Mouse (Mus musculus) testis, adult 2 months (tissue): Measurements from ENCODE around the gene Ptf1a. TPM values are rescaled to one million over a fixed set of nuclear protein-coding genes. Genes with fewer than 3 reads are reported as not detected.
A peak's percentile ranks its signal among the peaks of the same experiment; 100 is the strongest.

Source experiments
- H3K27ac ChIP-seq: fragments of 200-500 bp; 2 replicates; pipeline ENCODE4 v1.5.1; 2012; ENCODE audit warnings: low read depth, low read length; ENCODE audit not compliant: control insufficient read depth, insufficient read depth
- H3K27me3 ChIP-seq: fragments of 200-500 bp; 2 replicates; pipeline ENCODE4 v1.6.1; 2012; ENCODE audit warnings: mild to moderate bottlenecking, low read length, moderate library complexity; ENCODE audit not compliant: control insufficient read depth, insufficient read depth
- H3K36me3 ChIP-seq: fragments of 200-500 bp; 2 replicates; pipeline ENCODE4 v1.6.1; 2012; ENCODE audit warnings: mild to moderate bottlenecking, low read length; ENCODE audit not compliant: control insufficient read depth, insufficient read depth
- H3K4me1 ChIP-seq: fragments of 200-500 bp; 2 replicates; pipeline ENCODE4 v1.6.1; 2012; ENCODE audit warnings: low read length; ENCODE audit not compliant: control insufficient read depth, insufficient read depth
- H3K4me3 ChIP-seq: fragments of 200-500 bp; 2 replicates; pipeline ENCODE4 v1.5.1; 2012; ENCODE audit warnings: low read depth, mild to moderate bottlenecking, low read length, moderate library complexity, mixed read lengths; ENCODE audit not compliant: control insufficient read depth
- CTCF ChIP-seq: fragments of 200-500 bp; IDR thresholded peaks from 2 replicates; pipeline ENCODE4 v1.5.1; 2012; ENCODE audit warnings: low read depth, mild to moderate bottlenecking, inconsistent platforms, low read length, moderate library complexity; ENCODE audit not compliant: control insufficient read depth, insufficient read depth, insufficient replicate concordance
- POLR2A ChIP-seq: fragments of 200-500 bp; IDR thresholded peaks from 2 replicates; pipeline ENCODE4 v1.6.1; 2012; ENCODE audit warnings: low read depth, mild to moderate bottlenecking, inconsistent platforms, low read length, moderate library complexity; ENCODE audit not compliant: control insufficient read depth
- polyA plus RNA-seq: library from polyadenylated mRNA; depleted of rRNA; stranded (reverse); fragments of >200 nt; gene quantifications from 2 replicates; pipeline ENCODE4 v1.2.3, GENCODE M21; 2012

Gene Ptf1a
- polyA plus RNA-seq, 1 experiment, result not detected

GRCm38 (mm10) chr2:19431614-19432323 lies 13.7 kb upstream of the Ptf1a start:
- H3K27me3 ChIP-seq, result no peaks in the 10 kb centered on the region; the same call in 1 of the 2 replicates
- TF ChIP-seq POLR2A (no peak), CTCF (no peak)
- no peak overlapping the region for H3K27ac ChIP-seq
- no peak overlapping the region for H3K4me3 ChIP-seq
- H3K36me3 ChIP-seq, result no peaks in the 10 kb centered on the region
- H3K4me1 ChIP-seq, result peaks cover 6% of the 10 kb centered on the region; the same call in 1 of the 2 replicates

GRCm38 (mm10) chr2:19444346-19444745 lies 1.1 kb upstream of the Ptf1a start:
- TF ChIP-seq POLR2A (no peak), CTCF (no peak)
- H3K36me3 ChIP-seq, result no peaks in the 10 kb centered on the region
- H3K4me1 ChIP-seq, result peaks cover 20% of the 10 kb centered on the region
- H3K4me3 ChIP-seq, result no peak overlapping the region
- no peak overlapping the region for H3K27ac ChIP-seq
- no peaks in the 10 kb centered on the region for H3K27me3 ChIP-seq

DNA sequence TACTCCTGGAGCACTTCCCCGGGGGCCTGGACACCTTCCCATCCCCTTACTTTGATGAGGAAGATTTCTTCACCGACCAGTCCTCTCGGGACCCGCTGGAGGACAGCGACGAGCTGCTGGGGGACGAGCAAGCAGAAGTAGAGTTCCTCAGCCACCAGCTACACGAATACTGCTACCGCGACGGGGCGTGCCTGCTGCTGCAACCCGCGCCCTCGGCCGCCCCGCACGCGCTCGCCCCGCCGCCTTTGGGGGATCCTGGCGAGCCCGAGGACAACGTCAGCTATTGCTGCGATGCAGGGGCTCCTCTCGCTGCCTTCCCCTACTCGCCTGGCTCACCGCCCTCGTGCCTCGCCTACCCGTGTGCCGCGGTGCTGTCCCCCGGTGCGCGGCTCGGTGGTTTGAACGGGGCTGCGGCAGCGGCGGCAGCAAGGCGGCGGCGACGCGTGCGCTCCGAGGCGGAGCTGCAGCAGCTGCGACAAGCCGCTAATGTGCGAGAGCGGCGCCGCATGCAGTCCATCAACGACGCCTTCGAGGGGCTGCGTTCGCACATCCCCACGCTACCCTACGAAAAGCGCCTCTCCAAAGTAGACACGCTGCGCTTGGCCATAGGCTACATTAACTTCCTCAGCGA lies 523 bp downstream of the Ptf1a start:
- Histone ChIP-seq H3K27me3 (no peaks in the 10 kb centered on the region), H3K4me1 (peaks cover 20% of the 10 kb centered on the region), H3K27ac (no peak overlapping the region), H3K4me3 (peak overlapping the region; percentile 52), H3K36me3 (no peaks in the 10 kb centered on the region)
- no peak for TF ChIP-seq CTCF
- TF ChIP-seq POLR2A, result no peak

- Histone ChIP-seq H3K27me3 (no peaks in the 10 kb centered on the region), H3K4me3 (no peak overlapping the region), H3K27ac (no peak overlapping the region), H3K4me1 (peaks cover 20% of the 10 kb centered on the region), H3K36me3 (no peaks in the 10 kb centered on the region)
- TF ChIP-seq POLR2A (no peak), CTCF (no peak)
Observed at GRCm38 (mm10) chr2:19446746-19447145, 1.3 kb downstream of the Ptf1a start.

GRCm38 (mm10) chr2:19448042-19448700 lies 2.7 kb downstream of the Ptf1a start:
- TF ChIP-seq CTCF (peak; percentile 16; the same call in 1 of the 2 replicates), POLR2A (no peak)
- Histone ChIP-seq H3K4me3 (no peak overlapping the region), H3K27me3 (no peaks in the 10 kb centered on the region), H3K36me3 (no peaks in the 10 kb centered on the region), H3K27ac (no peak overlapping the region), H3K4me1 (peaks cover 20% of the 10 kb centered on the region)

- Histone ChIP-seq H3K36me3 (no peaks in the 10 kb centered on the region), H3K27me3 (no peaks in the 10 kb centered on the region), H3K27ac (no peak overlapping the region), H3K4me3 (no peak overlapping the region), H3K4me1 (peaks cover 20% of the 10 kb centered on the region)
- TF ChIP-seq CTCF, result no peak
- no peak for TF ChIP-seq POLR2A
Observed at GRCm38 (mm10) chr2:19449308-19449707, 3.8 kb downstream of the Ptf1a start.

DNA sequence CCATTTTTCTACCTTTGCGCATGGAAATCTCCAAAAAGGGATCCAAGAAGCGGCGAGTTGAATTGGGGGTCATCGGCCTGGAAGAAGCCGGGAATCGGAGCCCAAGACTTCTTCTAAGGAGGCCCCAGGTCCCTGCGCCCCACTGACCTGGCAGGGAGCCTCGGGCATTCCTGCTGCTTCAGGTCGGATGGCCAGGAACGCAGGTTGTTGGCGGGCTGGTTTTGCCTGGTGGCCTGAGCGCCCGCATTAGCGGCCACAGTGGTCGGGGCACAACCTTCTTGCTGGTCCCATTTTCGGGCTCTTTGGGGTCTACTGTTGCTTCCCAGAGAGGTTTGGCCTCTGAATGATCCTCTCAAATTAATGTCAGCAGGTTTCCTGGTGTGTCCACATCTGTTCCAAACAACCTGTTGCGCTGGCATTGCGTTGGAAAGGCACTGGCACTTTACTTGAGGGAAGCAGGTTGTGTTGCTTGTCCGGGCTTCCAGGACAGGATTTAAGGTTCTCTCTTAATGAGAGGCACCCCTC lies 7.1 kb downstream of the Ptf1a start:
- H3K27me3 ChIP-seq, result no peaks in the 10 kb centered on the region
- H3K36me3 ChIP-seq, result no peaks in the 10 kb centered on the region
- no peak for TF ChIP-seq CTCF
- TF ChIP-seq POLR2A, result no peak
- no peak overlapping the region for H3K4me3 ChIP-seq
- H3K4me1 ChIP-seq, result peaks cover 3% of the 10 kb centered on the region; the same call in 1 of the 2 replicates
- H3K27ac ChIP-seq, result no peak overlapping the region
